Mouse (Mus musculus): ENCODE data around the gene Serpinb6a. TPM values are rescaled to one million over a fixed set of nuclear protein-coding genes. Genes with fewer than 3 reads are reported as not detected.

The Serpinb6a gene
- total and polyA plus RNA-seq, 2 experiments from 2014 or later = 45.1 to 52.1 TPM

GRCm38 (mm10) chr13:33959771-33960170 is 42.8 kb downstream of the Serpinb6a start:
- no peak overlapping the region for H3K4me3 ChIP-seq (ENCODE audit: low read length)
- DNase-seq (ENCODE audit: low spot score) = no peak
- H3K4me2 ChIP-seq (ENCODE audit: low read depth, low read length) = no peak overlapping the region
- H3K27ac ChIP-seq = no peak overlapping the region
- H3K4me1 ChIP-seq (ENCODE audit: insufficient read depth, low read length) = peaks cover 3% of the 10 kb centered on the region; the same call in 1 of the 2 replicates
- 97% methylated on average over 2 of the region's 2 CpGs for WGBS
- no peaks in the 10 kb centered on the region for H3K9me3 ChIP-seq (ENCODE audit: low read length)
- H3K9ac ChIP-seq (replicated peaks; ENCODE audit: low read length) = no peak overlapping the region
- H3K36me3 ChIP-seq (ENCODE audit: insufficient read depth, low read length) = no peaks in the 10 kb centered on the region
- no peaks in the 10 kb centered on the region for H3K27me3 ChIP-seq (ENCODE audit: insufficient read depth, low read length)
- ATAC-seq = no peak
- no peak for TF ChIP-seq CTCF (IDR thresholded peaks at IDR 0.05; ENCODE audit: low read depth)

- Histone ChIP-seq H3K36me3 (ENCODE audit: insufficient read depth, low read length) (no peaks in the 10 kb centered on the region), H3K4me2 (ENCODE audit: low read depth, low read length) (no peak overlapping the region), H3K4me1 (ENCODE audit: insufficient read depth, low read length) (no peaks in the 10 kb centered on the region), H3K27me3 (ENCODE audit: insufficient read depth, low read length) (no peaks in the 10 kb centered on the region), H3K27ac (no peak overlapping the region), H3K9me3 (ENCODE audit: low read length) (no peaks in the 10 kb centered on the region), H3K4me3 (ENCODE audit: low read length) (no peak overlapping the region), H3K9ac (replicated peaks; ENCODE audit: low read length) (no peak overlapping the region)
- ATAC-seq (peak; percentile 70; the same call in 1 of the 2 replicates), DNase-seq (ENCODE audit: low spot score) (peak; percentile 77)
- peak; percentile 78 for TF ChIP-seq CTCF (IDR thresholded peaks at IDR 0.05; ENCODE audit: low read depth)
- WGBS = 35% methylated on average over 6 of the region's 6 CpGs
Observed at GRCm38 (mm10) chr13:33956571-33957421, 45.8 kb downstream of the Serpinb6a start.

GRCm38 (mm10) chr13:33952947-33953346 is 49.6 kb downstream of the Serpinb6a start:
- Histone ChIP-seq H3K27ac (no peak overlapping the region), H3K4me3 (ENCODE audit: low read length) (no peak overlapping the region), H3K4me1 (ENCODE audit: insufficient read depth, low read length) (no peaks in the 10 kb centered on the region), H3K9ac (replicated peaks; ENCODE audit: low read length) (no peak overlapping the region), H3K27me3 (ENCODE audit: insufficient read depth, low read length) (no peaks in the 10 kb centered on the region), H3K9me3 (ENCODE audit: low read length) (no peaks in the 10 kb centered on the region), H3K36me3 (ENCODE audit: insufficient read depth, low read length) (no peaks in the 10 kb centered on the region), H3K4me2 (ENCODE audit: low read depth, low read length) (no peak overlapping the region)
- WGBS = 85% methylated on average over 2 of the region's 2 CpGs
- ATAC-seq = no peak
- no peak for TF ChIP-seq CTCF (IDR thresholded peaks at IDR 0.05; ENCODE audit: low read depth)
- DNase-seq (ENCODE audit: low spot score) = no peak

GRCm38 (mm10) chr13:33952075-33952449 is 50.5 kb downstream of the Serpinb6a start:
- no peak overlapping the region for H3K9ac ChIP-seq (replicated peaks; ENCODE audit: low read length)
- no peaks in the 10 kb centered on the region for H3K9me3 ChIP-seq (ENCODE audit: low read length)
- H3K27me3 ChIP-seq (ENCODE audit: insufficient read depth, low read length) = no peaks in the 10 kb centered on the region
- no peak overlapping the region for H3K27ac ChIP-seq
- TF ChIP-seq CTCF (IDR thresholded peaks at IDR 0.05; ENCODE audit: low read depth) = no peak
- no peak overlapping the region for H3K4me2 ChIP-seq (ENCODE audit: low read depth, low read length)
- ATAC-seq (no peak), DNase-seq (ENCODE audit: low spot score) (no peak)
- WGBS = 70% methylated on average over 1 of the region's 1 CpGs
- no peaks in the 10 kb centered on the region for H3K36me3 ChIP-seq (ENCODE audit: insufficient read depth, low read length)
- H3K4me3 ChIP-seq (ENCODE audit: low read length) = no peak overlapping the region
- H3K4me1 ChIP-seq (ENCODE audit: insufficient read depth, low read length) = no peaks in the 10 kb centered on the region

GRCm38 (mm10) chr13:33951308-33952074 is 51.1 kb downstream of the Serpinb6a start:
- Histone ChIP-seq H3K27me3 (ENCODE audit: insufficient read depth, low read length) (no peaks in the 10 kb centered on the region), H3K9me3 (ENCODE audit: low read length) (no peaks in the 10 kb centered on the region), H3K4me1 (ENCODE audit: insufficient read depth, low read length) (no peaks in the 10 kb centered on the region), H3K36me3 (ENCODE audit: insufficient read depth, low read length) (no peaks in the 10 kb centered on the region), H3K4me3 (ENCODE audit: low read length) (no peak overlapping the region), H3K9ac (replicated peaks; ENCODE audit: low read length) (no peak overlapping the region), H3K4me2 (ENCODE audit: low read depth, low read length) (no peak overlapping the region), H3K27ac (no peak overlapping the region)
- ATAC-seq = no peak
- no peak for DNase-seq (ENCODE audit: low spot score)
- 83% methylated on average over 4 of the region's 4 CpGs for WGBS
- TF ChIP-seq CTCF (IDR thresholded peaks at IDR 0.05; ENCODE audit: low read depth) = no peak

GRCm38 (mm10) chr13:33942212-33942779 is 60.3 kb downstream of the Serpinb6a start:
- ATAC-seq (no peak), DNase-seq (ENCODE audit: low spot score) (no peak)
- Histone ChIP-seq H3K9ac (replicated peaks; ENCODE audit: low read length) (no peak overlapping the region), H3K4me1 (ENCODE audit: insufficient read depth, low read length) (no peaks in the 10 kb centered on the region), H3K27ac (no peak overlapping the region), H3K9me3 (ENCODE audit: low read length) (no peaks in the 10 kb centered on the region), H3K4me2 (ENCODE audit: low read depth, low read length) (no peak overlapping the region), H3K4me3 (ENCODE audit: low read length) (no peak overlapping the region), H3K27me3 (ENCODE audit: insufficient read depth, low read length) (no peaks in the 10 kb centered on the region), H3K36me3 (ENCODE audit: insufficient read depth, low read length) (no peaks in the 10 kb centered on the region)
- 46% methylated on average over 4 of the region's 4 CpGs for WGBS
- peak; percentile 51 for TF ChIP-seq CTCF (IDR thresholded peaks at IDR 0.05; ENCODE audit: low read depth)
